Mouse (Mus musculus): Measurements from ENCODE around the gene Cd36.

Gene Cd36

GRCm38 (mm10) chr5:17857871-17858270 is 30.7 kb downstream of the Cd36 start:
- no peak for DNase-seq

GRCm38 (mm10) chr5:17857262-17857661 is 31.3 kb downstream of the Cd36 start:
- no peak for DNase-seq

GRCm38 (mm10) chr5:17854127-17854923 is 34.3 kb downstream of the Cd36 start:
- DNase-seq, result no peak

GRCm38 (mm10) chr5:17850582-17850981 is 38.0 kb downstream of the Cd36 start:
- no peak for DNase-seq

GRCm38 (mm10) chr5:17849582-17849981 is 39.0 kb downstream of the Cd36 start:
- DNase-seq, result no peak

- no peak for DNase-seq
These were observed 39.9 kb downstream of the Cd36 start for GRCm38 (mm10) chr5:17848733-17849132.

GRCm38 (mm10) chr5:17848267-17848666 is 40.3 kb downstream of the Cd36 start:
- DNase-seq, result no peak

GRCm38 (mm10) chr5:17843921-17844320 is 44.7 kb downstream of the Cd36 start:
- DNase-seq, result no peak

GRCm38 (mm10) chr5:17843316-17843715 is 45.3 kb downstream of the Cd36 start:
- DNase-seq, result no peak

- no peak for DNase-seq
These were observed 46.4 kb downstream of the Cd36 start for GRCm38 (mm10) chr5:17842111-17842729.

- DNase-seq, result no peak
These were observed 49.1 kb downstream of the Cd36 start for GRCm38 (mm10) chr5:17839549-17839948.

GRCm38 (mm10) chr5:17836408-17836807 is 52.2 kb downstream of the Cd36 start:
- DNase-seq, result no peak

- no peak for DNase-seq
These were observed 53.1 kb downstream of the Cd36 start for GRCm38 (mm10) chr5:17835302-17836097.

- no peak for DNase-seq
These were observed 54.8 kb downstream of the Cd36 start for GRCm38 (mm10) chr5:17833797-17834196.

- no peak for DNase-seq
These were observed 58.1 kb downstream of the Cd36 start for GRCm38 (mm10) chr5:17830536-17830935.

GRCm38 (mm10) chr5:17828713-17829544 is 59.7 kb downstream of the Cd36 start:
- DNase-seq, result no peak

- no peak for DNase-seq
These were observed 67.2 kb downstream of the Cd36 start for GRCm38 (mm10) chr5:17821395-17821794.

GRCm38 (mm10) chr5:17820239-17820999 is 68.2 kb downstream of the Cd36 start:
- no peak for DNase-seq

- DNase-seq, result no peak
These were observed 72.4 kb downstream of the Cd36 start for GRCm38 (mm10) chr5:17816170-17816569.

GRCm38 (mm10) chr5:17810336-17810735 is 78.3 kb downstream of the Cd36 start:
- DNase-seq, result no peak

- no peak for DNase-seq
These were observed 81.7 kb downstream of the Cd36 start for GRCm38 (mm10) chr5:17806774-17807377.

GRCm38 (mm10) chr5:17776571-17776970 is 112.0 kb downstream of the Cd36 start:
- DNase-seq, result no peak

Measured in kidney, adult 11 months (tissue).